Mouse (Mus musculus): ENCODE results near the gene Gm37240.

Gene Gm37240

GRCm38 (mm10) chr3:84826405-84826804 is 1060.9 kb downstream of the Gm37240 start:
- DNase-seq (ENCODE audit: low spot score): no peak

DNA sequence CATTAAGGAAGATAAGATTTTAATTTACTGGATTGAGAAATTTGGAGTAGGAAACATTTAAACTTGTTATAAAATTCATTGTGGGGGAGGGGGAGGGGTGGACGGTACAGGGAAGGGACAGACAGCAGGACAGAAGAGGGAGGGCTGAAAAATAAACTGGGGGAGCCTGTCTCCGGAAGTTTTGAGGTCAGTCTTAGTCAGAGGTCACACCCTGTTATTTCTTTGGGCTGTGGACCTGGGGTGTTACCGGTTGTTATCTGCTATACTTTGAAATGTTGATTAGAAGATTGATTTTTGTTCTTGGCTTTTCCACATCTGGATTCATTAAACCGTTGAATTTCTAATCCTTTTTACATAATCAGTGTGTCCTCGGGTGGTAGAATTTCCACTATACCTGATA is 1061.3 kb downstream of the Gm37240 start:
- no peak for DNase-seq (ENCODE audit: low spot score)

DNA sequence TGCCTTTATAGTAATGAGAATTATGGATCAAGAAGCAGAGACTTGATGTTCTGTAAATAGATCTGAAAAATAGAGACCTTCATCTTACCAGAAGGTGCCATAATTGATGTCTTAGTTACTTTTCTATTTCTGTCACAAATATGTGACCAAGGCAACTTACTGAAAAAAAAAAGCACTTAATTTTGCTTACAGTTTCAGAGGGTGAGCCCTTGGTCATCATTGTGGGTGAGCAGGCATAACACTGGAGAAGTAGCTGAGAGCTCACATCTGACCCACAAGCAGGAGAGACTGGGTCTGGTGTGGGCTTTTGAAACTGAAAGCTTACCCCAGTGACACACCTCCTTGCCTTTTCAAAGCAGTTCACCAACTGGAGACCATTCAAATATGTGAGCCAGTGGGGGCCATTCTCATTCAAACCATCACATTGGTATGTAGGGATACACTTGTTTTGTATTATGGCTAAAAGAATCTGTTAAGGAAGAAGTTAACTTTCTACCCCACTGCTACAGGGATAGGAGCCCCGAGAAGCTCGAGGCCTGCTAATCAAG is 1066.6 kb downstream of the Gm37240 start:
- DNase-seq (ENCODE audit: low spot score): no peak

- DNase-seq (ENCODE audit: low spot score): no peak
Observed at GRCm38 (mm10) chr3:84816951-84817350, 1070.4 kb downstream of the Gm37240 start.

DNA sequence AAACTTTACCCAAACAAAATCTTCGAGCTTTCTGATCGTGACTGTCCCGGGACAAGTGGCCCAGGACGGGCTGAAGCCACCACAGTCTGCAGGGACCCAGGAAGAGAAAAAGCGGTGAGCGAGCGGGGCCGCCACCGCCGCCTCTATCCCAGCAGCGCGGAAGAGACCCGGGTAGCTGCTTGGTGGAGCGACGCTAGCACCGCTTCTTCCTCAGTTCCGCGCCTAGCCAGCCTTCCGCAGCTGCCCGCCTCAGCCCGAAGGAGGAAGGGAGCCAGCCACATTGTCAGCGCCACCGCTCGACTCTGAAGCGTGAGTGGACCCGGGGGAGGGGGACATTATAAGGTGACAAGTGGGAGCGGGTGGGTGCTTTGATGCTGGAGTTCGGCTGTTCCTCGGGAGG is 1071.9 kb downstream of the Gm37240 start:
- DNase-seq (ENCODE audit: low spot score): peak; percentile 30

GRCm38 (mm10) chr3:84814762-84815381 is 1072.4 kb downstream of the Gm37240 start, which contains the start of gene Fbxw7:
Fbxw7 (plus strand) TSS chr3:84815268.
- DNase-seq (ENCODE audit: low spot score): peak; percentile 9

DNA sequence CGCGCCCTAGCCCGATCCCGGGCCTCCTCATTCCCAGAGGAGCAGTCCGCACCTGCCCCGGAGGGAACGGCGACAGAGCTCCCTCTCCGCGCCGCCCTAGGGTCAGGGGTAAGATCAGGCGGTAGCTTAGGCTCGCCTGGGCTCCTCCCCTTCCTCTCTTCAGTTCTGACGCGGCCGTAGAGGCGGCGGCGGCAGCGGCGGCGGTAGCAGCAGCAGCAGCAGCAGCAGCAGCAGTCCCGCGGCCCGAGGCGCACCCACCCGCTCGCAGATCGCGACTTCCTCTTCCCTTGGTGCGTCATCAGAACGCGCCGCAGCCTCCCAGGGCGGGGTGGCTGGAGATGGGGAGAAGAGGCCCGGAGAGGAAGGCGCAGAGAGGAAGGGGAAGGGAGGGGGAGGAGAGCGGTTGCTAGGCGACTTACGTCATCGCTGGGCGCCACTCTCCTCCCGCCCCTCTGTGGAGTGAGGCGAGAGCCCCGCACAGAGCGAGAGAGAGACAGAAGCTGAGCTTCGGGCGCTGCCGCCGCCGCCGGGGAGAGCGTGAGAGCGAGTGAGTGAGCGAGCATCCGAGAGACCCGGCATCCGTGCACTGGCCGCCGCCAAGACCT is 1073.1 kb downstream of the Gm37240 start:
- DNase-seq (ENCODE audit: low spot score): peak; percentile 100

DNA sequence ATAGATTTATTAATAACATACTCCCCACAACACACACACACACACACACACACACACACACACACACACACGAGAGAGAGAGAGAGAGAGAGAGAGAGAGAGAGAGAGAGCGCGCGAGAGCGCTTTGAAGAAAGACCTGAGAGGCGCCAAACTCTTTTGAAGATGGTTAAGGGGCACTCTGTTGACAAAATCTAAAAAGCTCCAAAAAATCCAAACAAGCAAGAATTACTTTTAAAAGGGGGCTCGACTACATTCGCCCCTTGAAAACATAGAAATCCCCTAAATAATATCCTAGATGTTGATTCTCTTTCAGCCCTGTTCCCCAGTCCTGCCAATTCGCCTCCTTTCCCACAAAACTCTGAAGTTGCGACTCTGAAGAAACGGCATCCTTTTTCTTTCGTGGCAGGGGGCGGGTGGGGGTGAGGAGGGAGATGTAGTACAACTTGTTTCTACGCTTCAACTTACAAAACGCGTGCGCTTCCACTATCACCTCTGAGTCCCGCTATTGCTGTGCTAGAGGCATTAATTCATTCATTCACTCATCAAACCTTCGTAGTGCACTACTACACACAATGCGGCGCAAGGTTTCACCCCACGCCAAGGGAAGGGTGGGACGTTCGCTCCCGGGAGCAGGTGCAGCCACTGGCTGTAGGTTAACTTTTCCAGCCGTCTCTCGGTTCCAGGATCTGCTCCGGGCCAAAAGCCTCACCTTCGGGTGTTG is 1073.7 kb downstream of the Gm37240 start:
- DNase-seq (ENCODE audit: low spot score): no peak

DNA sequence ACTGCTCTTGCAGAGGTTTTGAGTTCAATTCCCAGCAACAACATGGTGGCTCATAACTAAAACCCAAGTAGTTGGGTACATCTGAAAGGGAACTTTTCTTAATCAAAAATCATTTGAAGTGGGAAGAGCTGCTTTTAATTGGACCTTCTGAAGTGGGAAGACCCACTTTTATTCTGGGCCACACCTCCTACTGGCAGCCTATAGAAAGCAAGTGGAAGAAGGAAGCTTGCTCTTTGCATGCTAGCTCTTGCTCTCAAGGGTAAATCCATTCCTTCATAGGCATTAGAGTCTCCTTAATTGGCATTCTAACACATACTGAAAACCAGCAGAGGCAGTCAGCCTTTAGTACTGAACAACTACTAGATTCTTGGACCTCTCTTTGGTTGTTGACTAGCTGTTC is 1076.5 kb downstream of the Gm37240 start:
- no peak for DNase-seq (ENCODE audit: low spot score)

GRCm38 (mm10) chr3:84808906-84809305 is 1078.4 kb downstream of the Gm37240 start:
- DNase-seq (ENCODE audit: low spot score): no peak

DNA sequence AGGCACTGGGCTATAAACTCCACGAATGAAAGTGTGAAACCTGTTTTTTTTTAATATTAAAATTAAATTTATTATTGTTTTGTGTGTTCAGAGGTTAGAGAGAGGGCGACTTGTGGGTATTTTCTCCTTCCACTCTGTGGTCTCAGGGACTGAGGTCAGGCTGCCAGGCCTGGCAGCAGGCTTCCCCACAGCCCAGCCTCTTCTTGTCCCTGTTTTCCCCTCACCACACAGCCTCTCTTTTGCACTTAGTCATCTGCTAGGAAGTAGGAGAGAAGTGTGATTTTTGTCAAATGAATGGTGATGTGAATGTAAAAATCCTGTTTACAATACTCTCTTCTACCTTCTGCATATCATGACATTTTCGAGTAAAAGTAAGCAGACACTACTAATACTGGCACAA is 1079.5 kb downstream of the Gm37240 start:
- DNase-seq (ENCODE audit: low spot score): no peak

GRCm38 (mm10) chr3:84806206-84806605 is 1081.1 kb downstream of the Gm37240 start:
- no peak for DNase-seq (ENCODE audit: low spot score)

DNA sequence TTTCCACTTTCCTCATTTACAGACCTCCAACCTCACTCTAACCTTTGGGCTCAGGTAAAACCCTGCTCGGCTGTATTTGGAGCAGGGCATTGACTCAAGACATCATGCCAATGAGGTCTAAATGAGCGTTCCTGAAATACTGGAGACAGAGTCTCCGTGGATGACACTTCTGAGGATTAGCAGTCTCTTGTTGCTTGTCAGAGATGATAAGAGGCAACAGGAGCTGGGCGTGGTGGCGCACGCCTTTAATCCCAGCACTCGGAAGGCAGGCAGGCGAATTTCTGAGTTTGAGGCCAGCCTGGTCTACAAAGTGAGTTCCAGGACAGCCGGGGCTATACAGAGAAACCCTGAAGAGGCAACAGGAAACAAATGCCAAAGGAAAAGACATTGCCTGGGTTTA is 1083.3 kb downstream of the Gm37240 start:
- DNase-seq (ENCODE audit: low spot score): no peak

DNA sequence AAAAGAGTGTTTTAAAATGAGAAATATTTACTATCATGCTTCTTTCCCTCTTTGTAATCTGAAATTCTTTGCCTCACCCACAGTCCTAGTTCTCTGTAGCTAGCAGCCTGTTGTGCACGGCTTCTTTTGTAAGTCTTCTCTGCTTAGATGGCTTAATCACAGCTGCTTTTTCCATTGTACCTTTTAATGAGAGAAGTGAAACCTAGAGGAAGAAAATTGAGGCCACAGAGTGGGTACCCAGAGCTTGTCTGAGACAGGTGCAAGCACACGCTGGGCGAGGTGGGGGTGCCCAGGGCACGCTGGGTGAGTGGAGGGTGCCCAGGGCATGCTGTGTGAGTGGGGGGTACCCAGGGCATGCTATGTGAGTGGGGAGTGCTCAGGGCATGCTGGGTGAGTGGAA is 1099.4 kb downstream of the Gm37240 start:
- DNase-seq (ENCODE audit: low spot score): no peak

- DNase-seq (ENCODE audit: low spot score): no peak
Observed at GRCm38 (mm10) chr3:84776084-84776483, 1111.2 kb downstream of the Gm37240 start.

DNA sequence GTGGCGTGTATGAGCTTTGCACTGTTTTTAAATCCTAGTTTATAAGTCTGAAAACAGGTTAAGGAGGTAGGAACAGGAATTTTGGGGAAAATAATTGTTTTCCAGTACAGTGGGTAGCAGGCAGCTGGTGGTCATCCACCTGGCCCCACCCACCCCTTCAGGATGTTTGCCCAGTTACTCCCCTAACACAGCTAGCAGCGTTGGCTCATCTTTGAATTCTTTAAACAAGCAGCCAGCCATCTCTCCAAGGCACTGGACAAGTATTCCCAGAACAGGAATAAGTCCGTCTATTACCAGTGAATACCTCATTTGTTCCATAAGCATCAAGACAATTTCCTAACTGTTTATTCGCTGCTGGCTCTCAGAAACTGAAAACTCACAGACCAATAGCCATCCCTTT is 1111.7 kb downstream of the Gm37240 start:
- DNase-seq (ENCODE audit: low spot score): no peak

DNA sequence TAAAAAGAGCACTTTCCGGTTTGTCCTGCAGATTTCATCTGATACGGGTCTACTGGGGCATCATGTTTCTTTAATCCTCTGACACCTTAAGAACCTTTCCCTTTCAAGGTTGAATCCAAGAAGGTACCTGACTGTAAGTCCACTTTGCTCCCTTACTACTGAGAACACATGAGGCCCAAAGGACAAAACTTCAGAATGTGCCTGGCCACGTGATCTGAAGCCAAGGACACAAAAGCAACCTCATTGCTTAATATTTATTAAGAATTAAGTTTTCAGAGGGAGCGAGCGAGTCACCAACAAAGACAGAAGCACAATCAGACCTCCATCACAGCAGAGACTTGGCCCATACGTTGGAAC is 1112.3 kb downstream of the Gm37240 start:
- no peak for DNase-seq (ENCODE audit: low spot score)

DNA sequence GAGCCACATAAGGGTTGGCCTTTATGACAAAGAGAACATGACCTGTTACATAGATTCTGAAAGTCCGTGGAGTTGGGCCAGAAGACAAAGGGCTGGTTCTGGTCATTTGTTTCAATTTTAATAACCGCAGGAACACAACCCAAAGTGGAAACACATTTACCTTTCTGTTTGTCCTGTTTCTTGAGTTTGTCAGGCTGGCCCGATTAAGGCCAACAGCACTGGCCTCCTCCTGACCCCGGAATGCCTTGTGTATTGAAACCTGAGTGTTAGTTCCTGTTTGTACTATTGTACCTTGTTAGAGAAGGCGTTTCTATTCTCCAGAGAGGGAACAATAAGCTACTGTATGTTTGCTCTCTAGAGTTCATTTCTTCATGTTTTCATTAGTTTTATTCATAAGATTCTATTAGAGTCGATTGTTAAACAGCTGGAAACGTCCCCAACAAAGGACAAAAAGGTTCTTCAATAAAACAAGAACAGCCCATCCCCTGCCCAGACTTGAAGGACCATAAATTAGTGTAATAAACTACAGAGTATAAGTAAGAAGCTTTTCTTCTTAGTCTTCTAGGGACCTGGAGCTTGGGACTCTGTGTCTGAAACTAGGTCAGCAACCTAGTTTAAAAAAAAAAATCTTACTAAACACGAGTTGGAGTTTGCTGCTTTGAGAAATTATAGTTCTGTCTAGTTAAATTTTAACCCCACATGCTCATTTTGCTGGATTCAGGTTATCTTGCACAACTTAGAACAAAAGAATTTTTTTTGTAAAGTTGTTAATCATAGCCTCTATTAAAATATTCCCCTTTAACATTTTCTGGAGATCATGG is 1112.9 kb downstream of the Gm37240 start:
- DNase-seq (ENCODE audit: low spot score): no peak

DNA sequence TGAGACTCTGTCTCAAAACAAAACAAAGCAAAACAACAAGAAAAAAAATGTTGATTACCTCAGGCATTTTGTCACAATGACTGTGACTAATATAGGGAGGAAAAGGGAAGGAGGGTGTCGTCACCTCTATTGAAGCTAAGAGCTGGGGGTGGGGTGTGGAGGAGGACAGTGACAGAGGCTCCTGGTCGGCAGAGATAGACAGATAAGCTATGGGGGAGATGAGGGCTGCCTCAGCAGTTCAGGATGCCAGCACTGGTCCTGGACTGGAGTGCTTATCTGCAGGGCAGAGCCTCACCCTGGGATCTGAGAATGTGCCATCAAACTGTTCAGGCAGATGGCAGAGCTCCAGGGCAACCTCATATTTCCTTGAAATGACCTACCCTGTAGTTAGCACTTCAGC is 1115.3 kb downstream of the Gm37240 start:
- no peak for DNase-seq (ENCODE audit: low spot score)

DNA sequence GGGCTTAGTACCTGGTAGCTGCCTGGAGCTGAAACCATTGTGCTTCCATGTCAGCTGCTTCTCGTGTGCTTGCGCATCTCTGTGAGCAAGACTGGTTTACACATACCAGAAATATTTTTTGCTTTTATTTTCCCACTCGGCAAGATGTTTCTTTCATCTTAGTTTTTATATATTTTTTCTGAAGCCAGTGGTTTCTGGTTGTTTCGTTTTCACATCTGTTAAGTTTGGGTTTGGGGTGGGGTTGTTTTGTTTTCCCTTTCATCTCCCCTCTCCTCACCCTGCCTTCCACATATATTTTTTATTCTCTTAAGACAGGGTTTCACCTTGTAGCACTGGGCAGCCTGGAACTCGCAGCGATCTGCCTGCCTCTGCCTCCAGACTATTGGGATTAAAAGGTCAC is 1116.8 kb downstream of the Gm37240 start:
- DNase-seq (ENCODE audit: low spot score): no peak

DNA sequence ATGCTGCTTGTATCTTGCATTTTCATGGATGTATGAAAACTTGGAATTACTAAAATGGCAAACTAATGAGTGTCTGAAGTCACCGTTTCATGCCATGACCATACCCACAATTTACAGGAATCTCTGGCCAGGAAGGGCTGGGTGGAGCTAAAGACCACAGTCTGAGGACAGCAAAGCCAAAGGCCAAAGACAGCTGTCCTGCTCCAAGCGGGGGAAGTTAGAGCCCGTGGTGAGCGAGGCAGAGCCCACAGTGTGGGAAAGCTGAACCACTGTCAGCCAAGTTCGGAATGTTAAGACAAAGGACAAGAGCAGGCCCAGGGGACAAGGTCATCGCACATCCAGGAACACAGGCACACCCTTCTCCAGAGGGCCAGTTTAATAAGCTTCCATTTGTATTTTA is 1117.9 kb downstream of the Gm37240 start:
- DNase-seq (ENCODE audit: low spot score): no peak

DNA sequence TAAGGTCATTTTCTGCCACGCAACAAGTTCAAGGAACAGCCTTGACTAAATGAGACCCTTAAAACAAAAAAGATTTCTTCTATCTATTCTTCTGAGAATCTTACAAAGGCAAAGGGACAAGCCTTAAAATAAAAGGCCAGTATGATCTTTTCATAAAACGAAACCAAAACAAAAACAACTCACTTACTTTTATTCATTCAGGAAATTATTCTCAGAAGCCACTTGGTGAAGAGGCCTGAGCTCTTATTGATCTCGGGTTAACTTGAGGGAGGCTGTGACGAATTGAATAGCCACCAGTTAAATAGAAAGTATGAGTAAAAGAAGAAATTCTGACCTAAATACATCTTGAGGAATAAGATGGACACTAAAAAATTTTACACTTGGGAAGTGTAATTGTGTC is 1118.4 kb downstream of the Gm37240 start:
- DNase-seq (ENCODE audit: low spot score): no peak
